Mouse (Mus musculus) lung, postnatal 10 days (tissue): ENCODE measurements around the gene Tfrc.

Source experiments
- DNase-seq: peaks from one replicate; pipeline ENCODE4 v3.0.0; 2021

Tfrc gene

GRCm38 (mm10) chr16:32670354-32671124, 61.8 kb downstream of the Tfrc start:
- no peak for DNase-seq

- DNase-seq, result no peak
Observed at GRCm38 (mm10) chr16:32671206-32671887, 62.6 kb downstream of the Tfrc start.

- no peak for DNase-seq
Observed at GRCm38 (mm10) chr16:32672250-32672649, 63.5 kb downstream of the Tfrc start.

GRCm38 (mm10) chr16:32672861-32673560, 64.3 kb downstream of the Tfrc start:
- peak; percentile 78 for DNase-seq

- DNase-seq, result no peak
Observed at GRCm38 (mm10) chr16:32674121-32674740, 65.5 kb downstream of the Tfrc start.

- DNase-seq, result no peak
Observed at GRCm38 (mm10) chr16:32677040-32677700, 68.5 kb downstream of the Tfrc start.

GRCm38 (mm10) chr16:32677903-32678302, 69.2 kb downstream of the Tfrc start:
- no peak for DNase-seq

GRCm38 (mm10) chr16:32678812-32679211, 70.1 kb downstream of the Tfrc start:
- DNase-seq, result no peak

GRCm38 (mm10) chr16:32679976-32680375, 71.3 kb downstream of the Tfrc start:
- no peak for DNase-seq

GRCm38 (mm10) chr16:32680806-32681205, 72.1 kb downstream of the Tfrc start:
- no peak for DNase-seq

- peak; percentile 89 for DNase-seq
Observed at GRCm38 (mm10) chr16:32682194-32682593, 73.5 kb downstream of the Tfrc start.
